8 mouse cellular contexts compared by ENCODE assay signal in the genomic region with DNA sequence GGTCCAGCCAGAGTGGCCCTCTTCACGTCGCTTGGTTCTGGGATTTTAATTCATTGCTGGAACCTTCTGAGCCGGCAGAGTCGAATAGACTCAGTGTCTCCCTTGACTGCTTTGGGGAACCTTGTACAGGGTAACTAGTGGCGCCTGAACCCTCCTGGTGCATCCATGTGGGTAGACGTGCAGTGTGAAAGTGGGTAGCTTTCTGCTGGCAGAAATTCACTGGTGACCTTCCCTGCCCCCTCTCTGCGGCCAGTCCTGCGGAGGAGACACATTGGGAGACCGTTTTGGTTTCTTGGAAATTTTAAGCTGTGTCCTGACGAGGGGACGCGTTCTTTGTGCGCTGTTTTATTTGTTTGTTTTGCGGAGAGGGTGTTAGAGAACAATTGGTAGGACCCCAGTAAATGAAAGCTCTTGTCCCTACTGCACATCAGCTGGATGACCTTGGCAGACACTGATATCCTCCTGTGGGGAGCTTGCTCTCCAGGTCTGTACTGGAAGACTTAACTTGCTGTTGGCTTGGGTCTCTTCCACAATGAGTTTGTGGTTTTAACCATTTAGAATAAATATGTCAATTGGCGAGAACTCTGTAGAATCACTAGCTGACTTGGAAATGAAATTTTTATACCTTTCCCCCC. TPM values are rescaled to one million over a fixed set of nuclear protein-coding genes. Genes with fewer than 3 reads are reported as not detected.
DNase-seq lines count a peak whose midpoint lies in the region; ATAC-seq and TF ChIP-seq lines count a peak whose summit lies in the region.

No protein-coding gene starts in this region.

- ATAC-seq in liver, embryonic 14.5 days (ENCODE audit: insufficient read depth) = no peak
- no peak for ATAC-seq in stomach, postnatal 0 days (ENCODE audit: low FRiP score, low TSS enrichment)

- DNase-seq in embryo, embryonic 10 days (ENCODE audit: low spot score) = peak; percentile 36
- DNase-seq in embryo, embryonic 10.5 days (ENCODE audit: low spot score) = no peak
- peak; percentile 14 for DNase-seq in CD4-positive, CD25-positive, alpha-beta regulatory T cell, adult 2 months (ENCODE audit: low read depth, low spot score)
- DNase-seq in cerebellum, postnatal 14 days = peak; percentile 68 to 69
- DNase-seq in heart, postnatal 14 days = peak; percentile 8 to 38
- DNase-seq in liver, embryonic 14.5 days (ENCODE audit: low read depth in 3 of 3, low spot score in 3 of 3) = no peak
- no peak for DNase-seq in stomach, postnatal 0 days (ENCODE audit: low spot score)
- no peak for DNase-seq in urinary bladder, postnatal 4 days (ENCODE audit: low spot score in 2 of 2)

- peak overlapping the region; percentile 84 to 99 for H3K4me3 ChIP-seq in liver, embryonic 14.5 days (ENCODE audit: insufficient read depth in 1 of 2, low read depth in 2 of 2, low read length in 2 of 2)
- H3K4me3 ChIP-seq in stomach, postnatal 0 days (ENCODE audit: low read depth, low read length) = peak overlapping the region; percentile 68

- H3K27ac ChIP-seq in liver, embryonic 14.5 days = peak overlapping the region; percentile 87
- H3K27ac ChIP-seq in stomach, postnatal 0 days (replicated peaks) = peak overlapping the region; percentile 65

- under 1% methylated on average over 15 of the region's 15 CpGs for WGBS in liver, embryonic 14.5 days (ENCODE audit: insufficient replicate concordance)
- 3% methylated on average over 15 of the region's 15 CpGs for WGBS in stomach, postnatal 0 days

- peak overlapping the region; percentile 71 for H3K4me2 ChIP-seq in liver, embryonic 14.5 days (ENCODE audit: low read depth)
- H3K4me2 ChIP-seq in stomach, postnatal 0 days (replicated peaks; ENCODE audit: low read depth) = peak overlapping the region; percentile 98

- TF ChIP-seq EP300 in liver, embryonic 14.5 days (IDR thresholded peaks at IDR 0.05; ENCODE audit: low read depth) = 0 out of 2 replicates have a peak, but pooled peaks have one; percentile 0
- no peak for TF ChIP-seq EP300 in stomach, postnatal 0 days (optimal IDR thresholded peaks at IDR 0.05)

- no peak for TF ChIP-seq CTCF in liver, embryonic 14.5 days (IDR thresholded peaks at IDR 0.05; ENCODE audit: low read depth)
- TF ChIP-seq CTCF in stomach, postnatal 0 days (IDR thresholded peaks at IDR 0.05; ENCODE audit: low read depth) = no peak

- peaks cover 2% of the 10 kb centered on the region for H3K36me3 ChIP-seq in liver, embryonic 14.5 days (replicated peaks; ENCODE audit: control insufficient read depth, insufficient read depth, low read depth)
- H3K36me3 ChIP-seq in stomach, postnatal 0 days (ENCODE audit: control insufficient read depth, insufficient read depth, low read length) = no peaks in the 10 kb centered on the region

- H3K27me3 ChIP-seq in liver, embryonic 14.5 days (ENCODE audit: control insufficient read depth, insufficient read depth, low read length) = no peaks in the 10 kb centered on the region
- H3K27me3 ChIP-seq in stomach, postnatal 0 days (ENCODE audit: control insufficient read depth, insufficient read depth, low read length) = no peaks in the 10 kb centered on the region

- no peaks in the 10 kb centered on the region for H3K9me3 ChIP-seq in liver, embryonic 14.5 days (ENCODE audit: control insufficient read depth, low read length)
- H3K9me3 ChIP-seq in stomach, postnatal 0 days (ENCODE audit: control insufficient read depth, low read length) = no peaks in the 10 kb centered on the region

- intact Hi-C loops in heart, postnatal 14 days (cut with DNase I) = loop anchor here (2.0 to 5.0 kb wide), 3 partner anchors 64 to 169 kb away; no protein-coding TSS in a partner anchor

- peak overlapping the region; percentile 91 for H3K9ac ChIP-seq in liver, embryonic 14.5 days (replicated peaks)
- H3K9ac ChIP-seq in stomach, postnatal 0 days (ENCODE audit: low read length) = peak overlapping the region; percentile 70

- peaks cover 37 to 57% of the 10 kb centered on the region in 2 experiments for H3K4me1 ChIP-seq in liver, embryonic 14.5 days (replicated peaks; ENCODE audit: control insufficient read depth in 2 of 2, insufficient read depth in 2 of 2, low read length in 1 of 2)
- 0 out of 2 replicates have a peak, but pooled peaks cover 2% of the 10 kb centered on the region for H3K4me1 ChIP-seq in stomach, postnatal 0 days (replicated peaks; ENCODE audit: control insufficient read depth, insufficient read depth)

RNA-seq across cellular contexts. Expression of gene St3gal5, which starts 0.7 kb away (rescaled TPM):
- total RNA-seq in heart, postnatal 14 days (2021) = 10 to 100 TPM; 43.3 to 46.0 TPM
- polyA plus RNA-seq in liver, embryonic 14.5 days (2012; rRNA removed) = 94.7 and 121 TPM in 2 replicates
- polyA plus RNA-seq in liver, embryonic 14.5 days (2014; fragmentation: Nextera tagmentation; extraction: Ambion mirVana) = 123 and 139 TPM in 2 replicates
- 13.4 and 14.2 TPM in 2 replicates for polyA plus RNA-seq in stomach, postnatal 0 days (2015; fragmentation: Nextera tagmentation; extraction: Ambion mirVana)

Comparison
In these comparisons a context has a peak if more than half of its experiments do, and no peak if none do; other contexts are left out.
1. DNase-seq: peak in embryo, embryonic 10 days (single experiment), CD4-positive, CD25-positive, alpha-beta regulatory T cell, adult 2 months (single experiment), cerebellum, postnatal 14 days (2 of 2) and heart, postnatal 14 days (2 of 2); none in embryo, embryonic 10.5 days (single experiment), liver, embryonic 14.5 days (0 of 3), stomach, postnatal 0 days (single experiment) and urinary bladder, postnatal 4 days (0 of 2).